Mouse (Mus musculus): Measurements from ENCODE around the gene Ctcf. TPM values are rescaled to one million over a fixed set of nuclear protein-coding genes. Genes with fewer than 3 reads are reported as not detected.

The Ctcf gene
- polyA plus RNA-seq, 1 experiment from 2014 or later: 42.2 TPM

GRCm38 (mm10) chr8:105700566-105700965 is 64.2 kb downstream of the Ctcf start:
- 0% methylated on average over 21 of the region's 21 CpGs for WGBS
- Histone ChIP-seq H3K27ac (ENCODE audit: low read depth, low read length) (peak overlapping the region; percentile 35; the same call in 1 of the 2 replicates), H3K4me1 (replicated peaks; ENCODE audit: control insufficient read depth, insufficient read depth, low read length) (no peaks in the 10 kb centered on the region; the same call in 1 of the 2 replicates), H3K4me2 (replicated peaks; ENCODE audit: low read depth) (peak overlapping the region; percentile 87), H3K9ac (ENCODE audit: low read depth, low read length) (peak overlapping the region; percentile 47), H3K9me3 (ENCODE audit: control insufficient read depth) (no peaks in the 10 kb centered on the region), H3K27me3 (replicated peaks; ENCODE audit: control insufficient read depth, insufficient read depth, low read length) (no peaks in the 10 kb centered on the region), H3K36me3 (ENCODE audit: control insufficient read depth, insufficient read depth) (peaks cover 25% of the 10 kb centered on the region; the same call in 1 of the 2 replicates), H3K4me3 (ENCODE audit: low read depth, low read length) (peak overlapping the region; percentile 69)
- no peak for TF ChIP-seq CTCF (IDR thresholded peaks at IDR 0.05; ENCODE audit: low read depth)
- ATAC-seq: peak; percentile 59

DNA sequence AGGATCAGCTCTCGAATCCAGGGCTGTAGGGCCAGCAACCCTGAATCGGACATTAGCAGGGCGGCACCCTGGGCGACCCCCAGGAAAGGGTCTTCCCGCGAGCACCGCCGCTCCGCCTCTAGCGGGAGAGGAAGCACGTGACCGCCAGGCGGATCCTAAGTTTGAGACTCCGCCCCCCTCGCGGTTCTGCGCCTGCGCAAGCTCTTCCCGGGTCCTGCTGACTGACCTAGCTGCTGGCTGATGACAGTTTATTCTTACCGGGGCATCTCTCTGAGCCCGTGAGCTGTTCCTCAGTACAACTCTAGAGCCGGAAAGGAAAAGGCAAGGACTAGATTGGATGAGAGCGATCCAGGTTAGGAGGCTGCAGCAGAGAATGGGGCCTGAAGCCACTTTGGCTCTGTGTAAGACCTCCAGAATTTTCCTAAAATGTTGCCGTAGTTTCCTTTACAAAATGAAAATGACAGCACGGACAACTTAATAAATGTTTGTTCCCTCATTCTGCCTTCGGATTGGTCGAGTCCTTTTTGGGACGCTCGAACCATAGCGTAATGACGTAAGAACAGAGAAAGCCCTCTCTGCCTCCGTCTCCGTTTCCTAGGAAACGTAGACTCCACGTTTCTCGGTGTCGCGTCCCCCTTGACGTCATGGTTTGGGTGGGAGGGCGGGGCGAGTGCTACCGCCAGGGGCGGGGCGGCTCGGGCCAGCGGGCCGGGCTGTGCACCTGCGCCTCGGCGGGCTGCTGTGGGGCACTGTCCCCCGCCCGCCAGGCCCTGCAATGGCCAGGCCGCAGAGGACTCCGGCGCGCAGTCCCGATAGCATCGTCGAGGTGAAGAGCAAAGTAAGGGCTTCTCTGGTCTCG is 64.8 kb downstream of the Ctcf start, which contains the start of the genes Acd and Pard6a:
Gene Acd, minus strand, starts transcription at position 137 of the 859 bp plus-strand sequence.
Gene Pard6a, plus strand, starts transcription at position 183 of the 859 bp plus-strand sequence.
- peak; percentile 74 for ATAC-seq
- Histone ChIP-seq H3K9me3 (ENCODE audit: control insufficient read depth) (no peaks in the 10 kb centered on the region), H3K27me3 (replicated peaks; ENCODE audit: control insufficient read depth, insufficient read depth, low read length) (no peaks in the 10 kb centered on the region), H3K9ac (ENCODE audit: low read depth, low read length) (peak within 1 kb of the TSS; percentile 47), H3K4me2 (replicated peaks; ENCODE audit: low read depth) (peak within 1 kb of the TSS; percentile 87), H3K4me1 (replicated peaks; ENCODE audit: control insufficient read depth, insufficient read depth, low read length) (no peaks in the 10 kb centered on the region; the same call in 1 of the 2 replicates), H3K36me3 (ENCODE audit: control insufficient read depth, insufficient read depth) (peaks cover 25% of the 10 kb centered on the region; the same call in 1 of the 2 replicates), H3K4me3 (ENCODE audit: low read depth, low read length) (peak within 1 kb of the TSS; percentile 69), H3K27ac (ENCODE audit: low read depth, low read length) (peak within 1 kb of the TSS; percentile 58)
- peak; percentile 20; the same call in 1 of the 2 replicates for TF ChIP-seq CTCF (IDR thresholded peaks at IDR 0.05; ENCODE audit: low read depth)
- WGBS: under 1% methylated on average over 60 of the region's 60 CpGs

DNA sequence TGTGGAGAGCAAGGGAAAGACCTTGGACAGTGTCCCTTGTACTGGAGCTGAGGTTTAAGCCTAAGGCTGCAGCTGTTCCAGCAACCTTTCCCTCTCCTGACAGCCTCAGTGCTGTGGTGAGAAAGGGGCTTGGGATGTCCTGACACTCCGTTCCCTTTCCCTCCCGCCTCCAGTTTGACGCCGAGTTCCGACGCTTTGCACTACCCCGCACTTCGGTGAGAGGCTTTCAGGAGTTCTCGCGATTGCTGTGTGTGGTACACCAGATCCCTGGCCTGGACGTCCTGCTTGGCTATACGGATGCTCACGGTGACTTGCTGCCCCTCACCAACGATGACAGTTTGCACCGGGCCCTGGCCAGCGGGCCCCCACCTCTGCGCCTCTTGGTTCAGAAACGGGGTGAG is 65.6 kb downstream of the Ctcf start:
- H3K9ac ChIP-seq (ENCODE audit: low read depth, low read length): peak overlapping the region; percentile 18; the same call in 1 of the 2 replicates
- H3K4me1 ChIP-seq (replicated peaks; ENCODE audit: control insufficient read depth, insufficient read depth, low read length): no peaks in the 10 kb centered on the region; the same call in 1 of the 2 replicates
- WGBS: 56% methylated on average over 18 of the region's 18 CpGs
- no peaks in the 10 kb centered on the region for H3K27me3 ChIP-seq (replicated peaks; ENCODE audit: control insufficient read depth, insufficient read depth, low read length)
- H3K27ac ChIP-seq (ENCODE audit: low read depth, low read length): no peak overlapping the region
- no peak for ATAC-seq
- H3K4me2 ChIP-seq (replicated peaks; ENCODE audit: low read depth): peak overlapping the region; percentile 87
- H3K4me3 ChIP-seq (ENCODE audit: low read depth, low read length): peak overlapping the region; percentile 69
- no peaks in the 10 kb centered on the region for H3K9me3 ChIP-seq (ENCODE audit: control insufficient read depth)
- TF ChIP-seq CTCF (IDR thresholded peaks at IDR 0.05; ENCODE audit: low read depth): no peak
- peaks cover 21% of the 10 kb centered on the region; the same call in 1 of the 2 replicates for H3K36me3 ChIP-seq (ENCODE audit: control insufficient read depth, insufficient read depth)

GRCm38 (mm10) chr8:105702731-105703415 is 66.5 kb downstream of the Ctcf start:
- Histone ChIP-seq H3K27me3 (replicated peaks; ENCODE audit: control insufficient read depth, insufficient read depth, low read length) (no peaks in the 10 kb centered on the region), H3K36me3 (ENCODE audit: control insufficient read depth, insufficient read depth) (peaks cover 12% of the 10 kb centered on the region; the same call in 1 of the 2 replicates), H3K4me2 (replicated peaks; ENCODE audit: low read depth) (no peak overlapping the region), H3K9ac (ENCODE audit: low read depth, low read length) (no peak overlapping the region), H3K4me1 (replicated peaks; ENCODE audit: control insufficient read depth, insufficient read depth, low read length) (no peaks in the 10 kb centered on the region; the same call in 1 of the 2 replicates), H3K4me3 (ENCODE audit: low read depth, low read length) (no peak overlapping the region), H3K27ac (ENCODE audit: low read depth, low read length) (no peak overlapping the region), H3K9me3 (ENCODE audit: control insufficient read depth) (no peaks in the 10 kb centered on the region)
- WGBS: 92% methylated on average over 24 of the region's 24 CpGs
- no peak for ATAC-seq
- no peak for TF ChIP-seq CTCF (IDR thresholded peaks at IDR 0.05; ENCODE audit: low read depth)

DNA sequence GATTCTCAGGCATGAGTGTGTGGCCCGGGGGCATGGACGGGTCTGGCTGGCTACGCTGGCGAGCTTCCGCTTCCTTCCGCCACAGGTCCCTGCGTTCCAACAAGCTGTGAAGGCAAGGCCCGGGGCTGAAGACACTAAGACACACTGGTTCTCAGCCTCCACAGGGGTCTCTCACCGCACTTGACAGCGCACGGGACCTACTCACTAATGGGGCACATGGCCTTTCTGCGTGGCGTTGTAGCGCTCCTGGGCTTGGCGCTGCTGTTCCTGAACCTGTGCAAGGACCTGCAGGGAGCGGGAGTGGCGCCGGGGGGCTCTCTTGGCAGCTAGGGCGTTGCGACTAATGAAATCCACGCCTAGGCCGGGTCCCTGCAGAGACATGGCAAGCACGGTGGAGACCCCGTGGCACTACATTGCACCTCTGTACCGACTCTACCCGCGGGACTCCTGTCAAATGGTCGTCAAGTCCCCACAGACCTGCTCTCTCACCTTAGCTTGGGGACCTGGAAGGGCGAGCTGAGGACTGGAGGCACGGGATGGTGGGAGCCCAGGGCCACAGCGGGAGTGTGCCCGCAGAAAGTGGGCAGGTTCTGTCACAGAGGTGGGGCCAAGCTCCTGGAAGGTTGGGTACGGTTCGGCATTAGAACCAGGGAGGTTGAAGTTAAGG is 67.9 kb downstream of the Ctcf start:
- Histone ChIP-seq H3K27ac (ENCODE audit: low read depth, low read length) (no peak overlapping the region), H3K4me1 (replicated peaks; ENCODE audit: control insufficient read depth, insufficient read depth, low read length) (no peaks in the 10 kb centered on the region; the same call in 1 of the 2 replicates), H3K4me2 (replicated peaks; ENCODE audit: low read depth) (no peak overlapping the region), H3K9me3 (ENCODE audit: control insufficient read depth) (no peaks in the 10 kb centered on the region), H3K4me3 (ENCODE audit: low read depth, low read length) (no peak overlapping the region), H3K36me3 (ENCODE audit: control insufficient read depth, insufficient read depth) (no peaks in the 10 kb centered on the region), H3K27me3 (replicated peaks; ENCODE audit: control insufficient read depth, insufficient read depth, low read length) (no peaks in the 10 kb centered on the region), H3K9ac (ENCODE audit: low read depth, low read length) (no peak overlapping the region)
- WGBS: 93% methylated on average over 34 of the region's 34 CpGs
- no peak for TF ChIP-seq CTCF (IDR thresholded peaks at IDR 0.05; ENCODE audit: low read depth)
- no peak for ATAC-seq
